Mouse (Mus musculus) C2C12 (cell line): ENCODE data around the gene Lrfn1. TPM values are rescaled to one million over a fixed set of nuclear protein-coding genes. Genes with fewer than 3 reads are reported as not detected.

Experiments
- H3K27me3 ChIP-seq: one replicate; pipeline ENCODE4 v1.6.1; 2011; ENCODE audit not compliant: control insufficient read depth, insufficient read depth, insufficient read length
- H3K36me3 ChIP-seq: one replicate; pipeline ENCODE4 v1.6.1; 2011; ENCODE audit not compliant: control insufficient read depth, insufficient read depth
- H3K4me3 ChIP-seq: one replicate; pipeline ENCODE4 v1.5.1; 2011; ENCODE audit warnings: mild to moderate bottlenecking, control low read depth; ENCODE audit not compliant: poor library complexity, insufficient read depth, severe bottlenecking
- H3K79me2 ChIP-seq: one replicate; pipeline ENCODE4 v1.6.1; 2011; ENCODE audit not compliant: control insufficient read depth, insufficient read depth
- H3K79me3 ChIP-seq: one replicate; pipeline ENCODE4 v1.6.1; 2011; ENCODE audit warnings: low read depth, control low read depth
- H3ac ChIP-seq: one replicate; pipeline ENCODE3; 2011; ENCODE audit warnings: low read depth; ENCODE audit not compliant: control insufficient read depth, insufficient read length
- CEBPB ChIP-seq: IDR thresholded peaks from one replicate; pipeline ENCODE4 v1.6.1; 2011; ENCODE audit warnings: low read depth, mild to moderate bottlenecking, control low read depth, moderate library complexity
- CTCF ChIP-seq: IDR thresholded peaks from one replicate; pipeline ENCODE4 v1.5.1; 2011; ENCODE audit not compliant: control insufficient read depth, insufficient read depth, insufficient read length
- FOSL1 ChIP-seq: IDR thresholded peaks from one replicate; pipeline ENCODE4 v1.8.0; 2011; ENCODE audit warnings: mild to moderate bottlenecking, low read length; ENCODE audit not compliant: poor library complexity, insufficient read depth, severe bottlenecking
- MAX ChIP-seq: IDR thresholded peaks from one replicate; pipeline ENCODE4 v1.6.1; 2011; ENCODE audit warnings: mild to moderate bottlenecking, control low read depth
- MYOD1 ChIP-seq: IDR thresholded peaks from one replicate; pipeline ENCODE4 v1.6.1; 2011; ENCODE audit warnings: low read depth; ENCODE audit not compliant: control insufficient read depth, insufficient read length
- MYOG ChIP-seq: IDR thresholded peaks from one replicate; pipeline ENCODE4 v1.6.1; 2011; ENCODE audit not compliant: control insufficient read depth, insufficient read length; ENCODE audit errors: extremely low read depth
- USF1 ChIP-seq: IDR thresholded peaks from one replicate; pipeline ENCODE4 v1.6.1; 2011; ENCODE audit warnings: low read depth, mild to moderate bottlenecking, control low read depth, moderate library complexity
- polyA plus RNA-seq: library from polyadenylated mRNA; unstranded; fragments of >200 nt; fragmentation: generic; extraction: Trizol; gene quantifications from one replicate; pipeline ENCODE4 v1.2.1, GENCODE M21; 2012; ENCODE audit warnings: missing spikeins

The Lrfn1 gene
- polyA plus RNA-seq, 1 experiment: not detected

- H3K4me3 ChIP-seq: no peak overlapping the region
- no peak overlapping the region for H3ac ChIP-seq
- no peaks in the 10 kb centered on the region for H3K79me2 ChIP-seq
- no peaks in the 10 kb centered on the region for H3K27me3 ChIP-seq
- H3K79me3 ChIP-seq: peaks cover 3% of the 10 kb centered on the region
- no peak for TF ChIP-seq USF1
- no peak for TF ChIP-seq FOSL1
- no peak for TF ChIP-seq MYOD1
- TF ChIP-seq MAX: no peak
- TF ChIP-seq MYOG: no peak
- TF ChIP-seq CEBPB: no peak
- no peak for TF ChIP-seq CTCF
- peaks cover 36% of the 10 kb centered on the region for H3K36me3 ChIP-seq
Measured at GRCm38 (mm10) chr7:28419416-28419815, 32.4 kb upstream of the Lrfn1 start.

GRCm38 (mm10) chr7:28423018-28423417 is 28.8 kb upstream of the Lrfn1 start:
- no peak overlapping the region for H3K4me3 ChIP-seq
- no peaks in the 10 kb centered on the region for H3K27me3 ChIP-seq
- peaks cover 14% of the 10 kb centered on the region for H3K79me3 ChIP-seq
- H3K36me3 ChIP-seq: peaks cover 34% of the 10 kb centered on the region
- no peak for TF ChIP-seq USF1
- no peak for TF ChIP-seq CEBPB
- no peak for TF ChIP-seq MYOG
- TF ChIP-seq CTCF: no peak
- no peak for TF ChIP-seq MAX
- no peak for TF ChIP-seq FOSL1
- no peak for TF ChIP-seq MYOD1
- no peak overlapping the region for H3ac ChIP-seq
- H3K79me2 ChIP-seq: peaks cover 28% of the 10 kb centered on the region

DNA sequence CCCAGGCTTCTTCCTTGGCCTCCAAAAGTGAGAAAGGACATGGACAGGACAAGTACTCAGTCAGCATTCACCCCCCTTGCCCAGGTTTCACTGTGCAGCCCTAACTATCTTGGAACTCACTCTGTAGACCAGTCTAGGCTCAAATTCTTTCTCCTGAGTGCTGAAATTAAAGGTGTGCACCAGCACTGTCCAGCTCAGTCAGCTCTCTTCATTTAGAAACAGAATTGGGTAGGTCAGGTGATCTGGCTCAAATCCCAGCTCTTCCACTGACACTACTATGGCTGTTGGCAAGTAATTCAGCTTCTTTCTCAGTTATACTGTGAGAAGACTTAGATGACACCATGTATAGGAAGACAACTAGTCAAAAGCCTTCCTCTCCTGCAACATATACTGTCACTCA is 24.0 kb upstream of the Lrfn1 start:
- TF ChIP-seq CEBPB (no peak), FOSL1 (no peak), USF1 (no peak), CTCF (no peak), MAX (no peak), MYOG (no peak), MYOD1 (no peak)
- H3K36me3 ChIP-seq: peaks cover 29% of the 10 kb centered on the region

GRCm38 (mm10) chr7:28430512-28430911 is 21.3 kb upstream of the Lrfn1 start:
- Histone ChIP-seq H3K79me3 (peaks cover 42% of the 10 kb centered on the region), H3K36me3 (peaks cover 22% of the 10 kb centered on the region), H3K79me2 (peaks cover 96% of the 10 kb centered on the region), H3K4me3 (no peak overlapping the region), H3ac (no peak overlapping the region), H3K27me3 (no peaks in the 10 kb centered on the region)
- no peak for TF ChIP-seq CEBPB
- TF ChIP-seq MYOD1: no peak

More for the DNA sequence above, 24.0 kb upstream of the Lrfn1 start:
- peaks cover 75% of the 10 kb centered on the region for H3K79me2 ChIP-seq
- H3K27me3 ChIP-seq: no peaks in the 10 kb centered on the region
- H3ac ChIP-seq: no peak overlapping the region
- no peak overlapping the region for H3K4me3 ChIP-seq
- peaks cover 35% of the 10 kb centered on the region for H3K79me3 ChIP-seq

DNA sequence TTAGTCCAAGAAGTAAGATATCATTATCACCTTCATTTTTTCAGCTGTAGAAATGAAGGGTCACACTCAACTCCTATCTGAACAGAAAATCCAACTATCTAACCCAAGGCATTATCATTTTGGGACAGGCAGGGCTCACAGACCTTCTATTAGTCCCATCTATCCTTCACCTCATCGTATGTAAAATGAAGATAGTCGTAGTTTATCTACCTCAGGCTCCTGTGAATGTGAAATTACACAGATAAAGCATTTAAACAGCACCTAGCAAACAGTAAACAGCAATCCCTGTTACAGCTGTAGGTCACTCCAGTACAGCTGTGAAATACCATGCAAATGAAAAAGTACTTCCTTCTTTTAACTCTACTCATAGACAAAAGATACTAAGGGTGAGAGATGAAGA is 19.5 kb upstream of the Lrfn1 start:
- Histone ChIP-seq H3K36me3 (peaks cover 17% of the 10 kb centered on the region), H3ac (no peak overlapping the region), H3K79me2 (peaks cover 86% of the 10 kb centered on the region), H3K27me3 (no peaks in the 10 kb centered on the region), H3K4me3 (no peak overlapping the region), H3K79me3 (peaks cover 39% of the 10 kb centered on the region)
- TF ChIP-seq MYOG: no peak
- TF ChIP-seq FOSL1: no peak

DNA sequence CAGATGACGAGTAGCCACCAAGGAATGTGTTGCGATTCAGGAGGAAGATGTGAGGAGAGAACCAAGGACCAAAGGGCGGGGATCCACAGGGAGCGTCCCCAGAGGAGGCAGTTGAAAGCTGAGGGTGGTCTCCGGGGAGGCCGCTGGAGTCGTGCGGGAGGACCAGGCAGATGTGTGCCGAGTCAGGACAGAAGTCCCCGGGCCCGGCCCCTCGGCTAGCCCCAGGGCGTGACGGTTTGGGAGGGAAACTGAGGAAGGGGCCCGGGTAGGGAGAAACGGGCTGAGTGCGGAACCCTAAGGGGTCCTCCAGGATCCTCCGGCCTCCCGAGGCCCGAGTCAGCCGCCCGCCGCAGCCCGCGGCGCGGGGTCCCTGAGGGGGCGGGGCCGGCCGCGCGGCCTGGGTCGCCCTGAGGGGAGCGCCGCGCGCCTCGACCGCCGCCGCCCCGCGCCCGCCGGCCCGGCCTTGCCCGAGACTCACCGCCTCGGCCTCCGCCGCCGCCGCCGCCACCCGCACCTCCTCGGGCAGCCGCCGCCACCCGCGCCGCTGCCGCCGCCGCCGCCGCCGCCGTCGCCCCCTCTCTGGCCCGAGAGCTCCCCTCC is 16.0 kb upstream of the Lrfn1 start:
- Histone ChIP-seq H3K27me3 (no peaks in the 10 kb centered on the region), H3K36me3 (peaks cover 9% of the 10 kb centered on the region), H3K79me2 (peaks cover 51% of the 10 kb centered on the region), H3ac (peak overlapping the region; percentile 47), H3K79me3 (peaks cover 25% of the 10 kb centered on the region), H3K4me3 (peak overlapping the region; percentile 52)
- TF ChIP-seq MYOG (no peak), USF1 (no peak), CTCF (no peak), MYOD1 (no peak), CEBPB (no peak), FOSL1 (no peak), MAX (no peak)
